Mouse (Mus musculus) embryonic facial prominence, embryonic 15.5 days (tissue): Measurements from ENCODE around the gene Sf3a1. TPM values are rescaled to one million over a fixed set of nuclear protein-coding genes. Genes with fewer than 3 reads are reported as not detected.
A peak's percentile ranks its signal among the peaks of the same experiment; 100 is the strongest.

ENCODE experiments used
- ATAC-seq: fragments of 200-750 bp; cut with Nextera tagmentation; 2 replicates; pipeline ENCODE4 v1.8.0; 2017; ENCODE audit warnings: low read depth, moderate TSS enrichment; ENCODE audit not compliant: insufficient number of reproducible peaks, low FRiP score, low TSS enrichment
- H3K27ac ChIP-seq: fragments of 300-500 bp; sonication (generic); replicated peaks from 2 replicates; pipeline ENCODE4 v1.5.1; 2015; ENCODE audit warnings: mild to moderate bottlenecking, inconsistent platforms
- H3K27me3 ChIP-seq: fragments of 300-500 bp; sonication (generic); 2 replicates; pipeline ENCODE4 v1.6.1; 2015; ENCODE audit warnings: inconsistent platforms
- H3K36me3 ChIP-seq: fragments of 300-500 bp; sonication (generic); 2 replicates; pipeline ENCODE4 v1.6.1; 2015; ENCODE audit warnings: mild to moderate bottlenecking, inconsistent platforms
- H3K4me1 ChIP-seq: fragments of 300-500 bp; sonication (generic); 2 replicates; pipeline ENCODE4 v1.6.1; 2015; ENCODE audit warnings: inconsistent platforms
- H3K4me2 ChIP-seq: fragments of 300-500 bp; sonication (generic); replicated peaks from 2 replicates; pipeline ENCODE4 v1.6.1; 2015; ENCODE audit warnings: mild to moderate bottlenecking, inconsistent platforms
- H3K4me3 ChIP-seq: fragments of 300-500 bp; sonication (generic); replicated peaks from 2 replicates; pipeline ENCODE4 v1.5.1; 2015; ENCODE audit warnings: mild to moderate bottlenecking, inconsistent platforms
- H3K9ac ChIP-seq: fragments of 300-500 bp; sonication (generic); 2 replicates; pipeline ENCODE4 v1.6.1; 2015; ENCODE audit warnings: inconsistent platforms
- H3K9me3 ChIP-seq: fragments of 300-500 bp; sonication (generic); replicated peaks from 2 replicates; pipeline ENCODE4 v1.6.1; 2016; ENCODE audit warnings: inconsistent platforms
- WGBS: fragments of 180-500 bp; shearing (Covaris S2); methylation state at CpG from one replicate; pipeline ENCODE4 v1.1.7; 2015; 5-methylcytosine and 5-hydroxymethylcytosine counted together
- polyA plus RNA-seq: library from polyadenylated mRNA; unstranded; fragments of >200 nt; fragmentation: Nextera tagmentation; extraction: Ambion mirVana; gene quantifications from 2 replicates; pipeline ENCODE4 v1.2.1, GENCODE M21; 2015

Sf3a1 gene
- polyA plus RNA-seq, 1 experiment from 2014 or later, result 57.7 TPM

DNA sequence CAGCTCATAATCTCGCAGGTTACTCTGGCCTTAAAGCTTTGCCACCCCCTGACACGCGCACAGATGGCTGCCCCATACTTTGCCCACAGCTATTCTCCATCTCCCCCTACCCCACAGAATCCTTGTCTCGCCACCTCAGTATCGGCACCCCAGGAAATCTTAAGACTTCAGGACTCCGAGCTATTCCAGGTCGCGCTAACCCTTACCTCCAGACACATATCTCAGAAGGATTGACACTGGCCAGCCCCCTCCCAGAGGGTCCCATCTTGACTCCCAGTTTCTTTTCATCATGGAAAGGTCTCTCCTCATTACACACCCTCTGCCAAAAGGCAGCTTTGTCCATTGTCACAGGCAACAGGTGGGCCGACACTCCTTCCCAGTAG is 27.2 kb downstream of the Sf3a1 start:
- Histone ChIP-seq H3K4me1 (peaks cover 43% of the 10 kb centered on the region), H3K36me3 (peaks cover 7% of the 10 kb centered on the region; the same call in 1 of the 2 replicates), H3K4me2 (peak overlapping the region; percentile 80), H3K27ac (0 out of 2 replicates have a peak overlapping the region, but pooled peaks have one; percentile 86), H3K9me3 (no peaks in the 10 kb centered on the region), H3K27me3 (no peaks in the 10 kb centered on the region), H3K9ac (peak overlapping the region; percentile 82), H3K4me3 (peak overlapping the region; percentile 80)
- WGBS, result 12% methylated on average over 9 of the region's 9 CpGs
- ATAC-seq, result no peak

DNA sequence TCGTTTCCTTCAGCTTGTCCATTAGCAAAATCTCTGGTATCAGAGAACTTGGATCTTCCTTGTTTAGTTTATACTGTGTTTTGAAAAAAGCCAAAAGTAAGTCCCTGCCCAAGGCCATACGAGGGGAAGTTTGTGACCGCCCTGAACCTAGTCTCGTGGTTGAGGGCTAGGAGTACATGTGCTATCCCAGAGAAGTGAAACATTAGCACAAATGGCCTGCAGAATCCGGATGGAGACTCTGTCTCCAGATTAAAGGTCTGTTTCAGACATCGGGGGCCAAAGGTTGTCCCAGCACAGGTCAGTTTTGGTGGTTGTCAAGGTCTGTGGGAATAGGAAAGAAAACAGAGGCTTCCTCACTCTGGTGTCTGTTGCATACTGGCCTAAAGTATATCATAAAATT is 29.0 kb downstream of the Sf3a1 start:
- H3K4me2 ChIP-seq, result peak overlapping the region; percentile 80; the same call in 1 of the 2 replicates
- no peaks in the 10 kb centered on the region for H3K36me3 ChIP-seq
- peaks cover 52% of the 10 kb centered on the region for H3K4me1 ChIP-seq
- no peaks in the 10 kb centered on the region for H3K9me3 ChIP-seq
- H3K27me3 ChIP-seq, result no peaks in the 10 kb centered on the region
- ATAC-seq, result no peak
- no peak overlapping the region for H3K4me3 ChIP-seq
- H3K27ac ChIP-seq, result no peak overlapping the region
- H3K9ac ChIP-seq, result no peak overlapping the region
- 81% methylated on average over 6 of the region's 6 CpGs for WGBS

DNA sequence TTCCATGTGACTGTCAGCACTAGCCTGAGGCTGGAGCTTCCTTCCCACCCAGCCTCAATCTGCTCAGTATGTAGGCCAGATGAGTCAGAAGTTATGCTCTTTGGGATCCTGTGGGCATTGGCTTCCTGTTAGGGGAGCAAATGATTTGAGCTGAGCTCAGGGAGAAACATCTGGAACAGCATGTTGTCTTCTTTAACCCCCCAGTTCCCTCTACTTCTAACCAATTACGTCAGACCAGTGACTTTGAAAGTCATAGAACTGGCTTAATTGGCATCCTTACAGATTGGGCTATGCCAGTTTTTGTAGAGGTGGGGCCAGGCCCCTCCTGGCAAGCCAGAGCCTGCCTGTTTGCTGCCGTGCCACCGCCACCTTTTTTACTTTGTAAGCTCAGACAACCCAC is 30.5 kb downstream of the Sf3a1 start:
- Histone ChIP-seq H3K4me2 (no peak overlapping the region; the same call in 1 of the 2 replicates), H3K27ac (peak overlapping the region; percentile 79), H3K4me1 (peaks cover 52% of the 10 kb centered on the region), H3K36me3 (no peaks in the 10 kb centered on the region), H3K27me3 (no peaks in the 10 kb centered on the region), H3K9ac (no peak overlapping the region), H3K9me3 (no peaks in the 10 kb centered on the region), H3K4me3 (no peak overlapping the region)
- WGBS, result 42% methylated on average over 3 of the region's 3 CpGs
- no peak for ATAC-seq

DNA sequence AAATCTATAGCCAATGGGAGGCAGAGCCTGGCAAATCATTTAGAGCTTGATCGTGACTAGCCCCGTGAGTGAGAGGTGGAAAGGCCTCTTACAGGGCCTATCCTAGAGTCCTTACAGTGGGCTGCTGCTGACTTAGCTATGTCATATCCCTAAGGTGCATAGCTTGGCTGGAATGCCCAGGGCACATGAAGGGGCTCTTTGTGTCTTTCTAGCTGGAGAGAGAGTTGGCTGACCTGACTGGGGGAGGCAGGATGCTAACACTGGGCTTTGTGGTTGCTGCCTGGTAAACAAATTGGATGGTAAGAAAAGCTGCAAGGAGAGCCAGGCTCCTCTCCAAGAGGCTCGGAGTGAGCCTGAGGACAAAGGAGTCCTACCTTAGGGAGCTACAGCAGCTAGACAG is 32.6 kb downstream of the Sf3a1 start:
- Histone ChIP-seq H3K9ac (no peak overlapping the region), H3K4me3 (no peak overlapping the region), H3K4me1 (peaks cover 64% of the 10 kb centered on the region), H3K9me3 (no peaks in the 10 kb centered on the region), H3K27me3 (no peaks in the 10 kb centered on the region), H3K4me2 (no peak overlapping the region), H3K27ac (peak overlapping the region; percentile 79), H3K36me3 (no peaks in the 10 kb centered on the region)
- 50% methylated on average over 3 of the region's 3 CpGs for WGBS
- ATAC-seq, result no peak

DNA sequence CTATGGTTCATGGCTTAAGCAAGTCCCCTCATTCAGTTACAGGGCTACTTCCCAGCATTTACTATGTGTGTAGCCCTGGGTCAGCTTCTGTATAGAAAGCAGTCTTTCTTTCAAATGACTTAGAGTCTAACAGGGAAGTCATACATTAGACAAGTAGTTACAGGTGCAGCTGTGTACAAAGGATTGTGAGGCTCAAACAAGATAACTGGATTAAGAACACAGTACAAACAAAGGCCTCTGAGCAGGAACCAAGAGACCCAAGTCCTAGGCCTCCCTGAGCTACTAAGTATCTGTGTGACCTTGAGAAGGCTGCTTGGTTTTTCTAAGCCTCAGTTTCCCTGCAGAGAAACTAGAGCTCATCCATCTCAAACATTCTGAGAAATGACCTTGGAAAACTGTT is 33.3 kb downstream of the Sf3a1 start:
- ATAC-seq, result no peak
- peaks cover 59% of the 10 kb centered on the region for H3K4me1 ChIP-seq

DNA sequence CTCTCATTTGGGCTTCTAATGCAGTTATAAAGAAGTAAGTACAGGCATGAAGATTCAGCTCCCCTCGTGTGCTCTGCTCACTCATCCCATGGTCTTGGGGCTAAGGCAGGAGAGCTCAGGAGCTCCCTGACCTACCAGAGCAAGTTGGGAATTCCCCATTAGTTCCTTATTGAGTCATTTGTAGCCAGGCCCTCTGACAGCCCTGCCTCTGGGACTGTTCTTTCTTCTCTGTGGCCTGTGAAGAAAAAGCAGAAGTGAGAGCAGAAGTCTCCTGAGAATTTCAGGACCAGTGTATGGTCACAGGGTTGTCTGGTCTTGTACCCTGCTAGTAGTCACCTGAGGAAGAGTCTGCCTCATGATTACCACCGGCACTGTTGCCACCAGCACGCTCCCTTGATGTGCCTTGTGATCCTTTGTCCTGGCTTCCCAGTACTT is 35.5 kb downstream of the Sf3a1 start:
- Histone ChIP-seq H3K4me1 (peaks cover 54% of the 10 kb centered on the region), H3K4me2 (no peak overlapping the region), H3K9ac (no peak overlapping the region), H3K27ac (no peak overlapping the region), H3K9me3 (no peaks in the 10 kb centered on the region), H3K4me3 (no peak overlapping the region), H3K27me3 (no peaks in the 10 kb centered on the region), H3K36me3 (no peaks in the 10 kb centered on the region)
- ATAC-seq, result no peak
- WGBS, result 73% methylated on average over 3 of the region's 3 CpGs

More for the DNA sequence above, 33.3 kb downstream of the Sf3a1 start:
- H3K9ac ChIP-seq, result no peak overlapping the region
- no peak overlapping the region for H3K4me3 ChIP-seq
- no peak overlapping the region for H3K4me2 ChIP-seq
- H3K36me3 ChIP-seq, result no peaks in the 10 kb centered on the region
- H3K27ac ChIP-seq, result no peak overlapping the region
- no peaks in the 10 kb centered on the region for H3K9me3 ChIP-seq
- no peaks in the 10 kb centered on the region for H3K27me3 ChIP-seq

DNA sequence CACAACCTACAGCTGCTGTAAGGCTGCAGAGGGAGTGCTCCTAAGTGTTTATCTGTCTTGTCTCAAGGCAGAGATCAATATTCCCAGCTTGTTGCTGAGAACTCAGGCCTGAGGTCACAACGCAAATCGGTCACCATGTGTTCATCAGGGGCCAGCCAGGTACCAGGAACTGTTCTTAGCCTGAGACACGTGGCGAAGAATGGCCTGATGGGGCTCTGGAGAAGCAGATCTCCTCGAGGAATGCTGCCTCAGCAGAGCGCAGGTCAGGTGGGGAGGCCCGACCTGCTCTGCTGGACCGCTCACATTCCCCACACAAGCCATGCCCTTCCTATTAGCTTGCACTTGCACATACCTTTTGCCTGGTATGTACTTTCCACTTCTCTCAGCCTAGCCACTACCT is 36.5 kb downstream of the Sf3a1 start:
- ATAC-seq, result no peak
- no peaks in the 10 kb centered on the region for H3K27me3 ChIP-seq
- 62% methylated on average over 8 of the region's 8 CpGs for WGBS
- no peak overlapping the region for H3K9ac ChIP-seq
- peaks cover 45% of the 10 kb centered on the region for H3K4me1 ChIP-seq
- no peak overlapping the region for H3K27ac ChIP-seq
- H3K4me3 ChIP-seq, result no peak overlapping the region
- H3K4me2 ChIP-seq, result no peak overlapping the region
- H3K9me3 ChIP-seq, result no peaks in the 10 kb centered on the region
- H3K36me3 ChIP-seq, result no peaks in the 10 kb centered on the region

DNA sequence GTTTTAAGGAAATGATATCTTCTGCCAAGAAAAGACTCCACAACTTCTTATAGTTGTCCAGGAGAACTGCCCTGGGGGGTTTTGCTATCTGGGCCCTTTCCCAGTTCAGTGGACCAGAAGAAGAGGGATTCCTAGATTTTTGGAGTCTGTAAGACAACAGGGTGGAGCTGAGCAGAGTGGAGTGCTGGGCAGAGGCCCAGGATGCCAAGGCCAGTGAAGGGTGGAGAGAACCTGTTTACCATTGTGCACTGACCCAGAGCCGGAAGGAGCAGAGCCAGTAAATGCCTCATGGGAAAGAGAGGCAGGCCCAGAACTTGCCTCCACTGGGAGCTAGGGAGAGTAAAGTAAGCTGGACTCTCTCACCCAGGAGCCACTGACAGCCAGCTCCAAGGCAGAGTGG is 37.5 kb downstream of the Sf3a1 start:
- peak; percentile 17; the same call in 1 of the 2 replicates for ATAC-seq
- H3K36me3 ChIP-seq, result no peaks in the 10 kb centered on the region
- H3K27me3 ChIP-seq, result no peaks in the 10 kb centered on the region
- no peak overlapping the region for H3K4me2 ChIP-seq
- H3K4me1 ChIP-seq, result peaks cover 34% of the 10 kb centered on the region
- no peaks in the 10 kb centered on the region for H3K9me3 ChIP-seq
- no peak overlapping the region for H3K27ac ChIP-seq
- WGBS, result 71% methylated on average over 1 of the region's 1 CpGs
- no peak overlapping the region for H3K4me3 ChIP-seq
- no peak overlapping the region for H3K9ac ChIP-seq

DNA sequence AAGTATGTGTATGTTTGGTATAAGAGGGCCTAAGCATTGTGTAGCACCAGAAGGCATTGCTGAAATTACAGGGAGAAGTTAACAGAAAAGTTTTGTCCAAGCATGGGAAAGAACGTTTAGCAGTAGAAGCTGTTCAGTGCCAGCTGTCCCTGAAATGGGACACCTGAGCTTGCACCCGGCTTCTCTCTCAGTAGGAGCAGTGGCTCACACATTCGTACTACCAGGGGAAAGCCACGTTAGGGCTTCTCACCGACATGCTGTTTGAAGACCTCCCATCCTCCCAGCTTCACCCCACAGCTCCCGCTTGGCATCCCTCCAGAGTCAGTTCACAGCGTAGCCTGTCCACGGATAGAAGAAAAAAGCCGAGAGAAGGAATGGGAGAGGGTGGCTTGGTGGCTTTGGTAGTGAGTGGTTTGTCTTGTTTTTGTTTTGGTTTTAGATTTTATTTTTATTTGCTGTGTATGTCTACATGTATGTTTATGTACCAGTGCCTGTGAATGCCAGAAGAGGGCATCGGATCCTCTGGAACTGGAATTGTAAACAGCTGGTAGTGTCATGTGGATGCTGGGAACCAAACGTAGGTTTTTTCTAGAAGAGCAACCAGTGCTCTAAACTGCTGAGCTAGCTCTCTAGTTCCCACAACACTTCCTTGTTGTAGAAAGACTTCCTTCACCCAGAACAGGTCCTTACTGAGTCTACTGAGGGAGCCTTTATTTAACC is 42.0 kb downstream of the Sf3a1 start:
- Histone ChIP-seq H3K36me3 (peaks cover 15% of the 10 kb centered on the region), H3K9ac (no peak overlapping the region), H3K4me1 (peaks cover 20% of the 10 kb centered on the region), H3K27ac (no peak overlapping the region), H3K4me3 (no peak overlapping the region), H3K9me3 (no peaks in the 10 kb centered on the region), H3K27me3 (no peaks in the 10 kb centered on the region), H3K4me2 (no peak overlapping the region)
- no peak for ATAC-seq
- 68% methylated on average over 11 of the region's 11 CpGs for WGBS

DNA sequence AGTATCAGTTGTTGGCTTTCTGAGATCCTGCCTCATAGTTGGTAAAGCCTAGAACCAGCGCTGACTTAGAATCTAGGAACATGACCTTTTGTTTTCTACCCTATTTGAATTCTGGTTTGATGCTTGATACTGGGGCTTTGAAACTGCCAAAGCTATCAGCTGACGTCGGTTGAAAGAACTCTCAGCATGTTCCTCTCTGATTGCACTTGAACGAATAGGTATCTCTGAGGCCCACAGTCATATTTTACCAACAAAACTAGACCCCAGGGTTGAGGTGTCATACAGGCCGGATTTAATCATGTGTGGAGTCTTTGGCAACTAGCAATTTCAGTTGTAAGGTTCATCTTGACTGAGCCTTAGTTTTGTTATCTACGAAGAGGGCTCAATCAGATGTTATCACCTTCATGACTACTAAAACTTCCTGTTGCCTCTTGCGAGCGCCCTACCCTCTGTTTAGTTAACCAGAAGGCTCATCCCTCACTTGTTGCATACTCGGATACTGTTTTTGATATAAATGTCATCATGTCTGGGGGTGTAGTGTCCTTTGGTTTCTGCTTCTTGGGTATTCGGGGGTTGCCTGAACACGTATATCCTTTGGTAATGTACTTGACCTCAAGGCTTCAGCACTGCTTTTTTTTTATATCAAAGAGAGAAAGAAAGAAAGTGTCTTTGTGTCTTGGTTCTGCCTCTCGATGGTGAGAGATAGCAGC is 43.0 kb downstream of the Sf3a1 start:
- Histone ChIP-seq H3K9me3 (no peaks in the 10 kb centered on the region), H3K9ac (no peak overlapping the region), H3K4me3 (no peak overlapping the region), H3K4me2 (no peak overlapping the region), H3K27ac (peak overlapping the region; percentile 28; the same call in 1 of the 2 replicates), H3K27me3 (no peaks in the 10 kb centered on the region), H3K4me1 (0 out of 2 replicates have a peak, but pooled peaks cover 14% of the 10 kb centered on the region), H3K36me3 (peaks cover 25% of the 10 kb centered on the region)
- ATAC-seq, result no peak
- 82% methylated on average over 12 of the region's 12 CpGs for WGBS

DNA sequence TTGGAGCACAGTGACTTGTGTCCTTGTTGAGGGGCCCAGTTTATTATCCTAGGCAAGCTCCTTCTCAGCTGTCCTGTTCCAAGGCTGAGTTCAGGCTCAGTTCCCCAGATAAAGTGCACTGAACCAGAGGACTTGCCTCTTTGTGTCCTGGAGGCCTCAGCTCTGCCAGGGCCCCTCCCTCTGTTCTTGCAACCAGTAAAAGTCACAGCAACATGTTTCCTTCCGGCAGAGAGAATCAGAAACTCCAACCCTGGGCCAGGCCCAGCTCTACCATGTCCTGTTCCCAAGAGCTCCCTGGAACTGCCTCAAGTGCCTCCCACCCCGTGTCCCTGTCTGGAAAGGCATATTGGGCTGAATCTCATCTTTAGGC is 43.5 kb downstream of the Sf3a1 start:
- Histone ChIP-seq H3K4me1 (0 out of 2 replicates have a peak, but pooled peaks cover 14% of the 10 kb centered on the region), H3K9me3 (no peaks in the 10 kb centered on the region), H3K4me2 (no peak overlapping the region), H3K4me3 (no peak overlapping the region), H3K27me3 (no peaks in the 10 kb centered on the region), H3K36me3 (peaks cover 30% of the 10 kb centered on the region), H3K27ac (peak overlapping the region; percentile 28; the same call in 1 of the 2 replicates), H3K9ac (no peak overlapping the region)
- WGBS, result 22% methylated on average over 2 of the region's 2 CpGs
- ATAC-seq, result no peak
